Mouse (Mus musculus): Measurements from ENCODE around the gene Dcp1a.

DNA sequence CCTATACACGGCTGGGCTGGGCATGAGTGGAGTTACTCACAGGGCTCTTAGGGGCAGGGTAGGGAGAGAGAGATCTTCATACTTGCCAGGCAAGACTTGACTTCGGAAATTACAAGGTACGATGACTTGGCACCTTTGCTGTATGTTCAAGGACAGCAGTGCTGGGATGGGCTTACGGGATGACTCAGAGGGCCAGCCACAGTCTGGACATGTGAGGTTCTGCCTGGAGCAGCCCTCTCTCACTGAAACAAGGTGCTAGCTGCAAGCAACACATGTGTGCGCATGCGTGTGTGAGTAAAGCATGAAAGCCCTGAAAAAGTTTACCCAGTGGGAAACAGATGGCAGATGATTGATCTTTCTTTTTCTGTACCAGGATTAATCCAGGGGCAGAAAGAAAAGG lies 52.6 kb downstream of the Dcp1a start:
- no peak for TF ChIP-seq POLR2A (IDR thresholded peaks at IDR 0.05; ENCODE audit: insufficient read depth, low read length)
- TF ChIP-seq CTCF (IDR thresholded peaks at IDR 0.05; ENCODE audit: low read depth, low read length): no peak
- TF ChIP-seq EP300 (IDR thresholded peaks at IDR 0.05; ENCODE audit: insufficient read depth, low read depth, low read length): no peak
